Mouse (Mus musculus) G1E (cell line): ENCODE measurements around the gene Gnb3. TPM values are rescaled to one million over a fixed set of nuclear protein-coding genes. Genes with fewer than 3 reads are reported as not detected.
"Not testable (repeated sequence)": the region's sequence is repeated elsewhere in the genome, so short reads cannot be mapped to it uniquely, and the experiment has no call there.

Source experiments
- ATAC-seq: 2 replicates; pipeline ENCODE4 v1.8.0; 2016; ENCODE audit warnings: mild to moderate bottlenecking; ENCODE audit not compliant: insufficient number of reproducible peaks, poor library complexity, low FRiP score, severe bottlenecking; ENCODE audit errors: extremely low read depth
- DNase-seq: peaks from one replicate; pipeline ENCODE4 v3.0.0; 2012; ENCODE audit warnings: low spot score
- H3K27me3 ChIP-seq: 2 replicates; pipeline ENCODE4 v1.6.1; 2012; ENCODE audit warnings: mild to moderate bottlenecking, low read length, inconsistent platforms; ENCODE audit not compliant: insufficient read depth
- H3K36me3 ChIP-seq: replicated peaks from 2 replicates; pipeline ENCODE3; 2012; ENCODE audit warnings: mild to moderate bottlenecking, inconsistent platforms
- H3K4me1 ChIP-seq: 2 replicates; pipeline ENCODE4 v1.6.1; 2012; ENCODE audit warnings: low read depth, low read length, inconsistent platforms, mixed read lengths; ENCODE audit not compliant: insufficient read depth
- H3K4me3 ChIP-seq: 2 replicates; pipeline ENCODE4 v1.5.1; 2012; ENCODE audit warnings: low read depth, mild to moderate bottlenecking, inconsistent platforms, low read length, moderate library complexity, mixed read lengths
- H3K9me3 ChIP-seq: replicated peaks from 2 replicates; pipeline ENCODE4 v1.6.1; 2012; ENCODE audit warnings: inconsistent platforms
- CTCF ChIP-seq: IDR thresholded peaks from 2 replicates; pipeline ENCODE4 v1.5.1; 2012; ENCODE audit warnings: low read depth, low read length, inconsistent platforms, mixed read lengths
- GATA1 ChIP-seq: IDR thresholded peaks from 2 replicates; pipeline ENCODE4 v1.6.1; 2012; ENCODE audit warnings: borderline replicate concordance, low read length, inconsistent platforms, mixed read lengths
- GATA2 ChIP-seq: IDR thresholded peaks from 2 replicates; pipeline ENCODE4 v1.6.1; 2012; ENCODE audit warnings: low read depth, low read length, inconsistent platforms, borderline replicate concordance
- POLR2AphosphoS5 ChIP-seq: IDR thresholded peaks from 2 replicates; pipeline ENCODE4 v1.6.1; 2012; ENCODE audit warnings: low read depth, low read length, inconsistent platforms; ENCODE audit not compliant: insufficient replicate concordance
- TAL1 ChIP-seq: conservative IDR thresholded peaks from 2 replicates; pipeline ENCODE4 v1.6.1; 2012; ENCODE audit warnings: low read depth, low read length, inconsistent platforms, mixed read lengths
- polyA plus RNA-seq: library from polyadenylated mRNA; stranded (reverse); fragments of >175 nt; gene quantifications from 2 replicates; pipeline ENCODE4 v1.2.3, GENCODE M21; 2012
- total RNA-seq, 2 experiments: library from RNA; stranded (forward) in 1 of 2; stranded (reverse) in 1 of 2; fragments of 200-1000 nt in 1 of 2; fragments of >200 nt in 1 of 2; fragmentation: Nextera tagmentation in 1 of 2; gene quantifications; 2 replicates each; pipeline ENCODE4 v1.2.3; 2014 to 2017

The Gnb3 gene
- total and polyA plus RNA-seq, 3 experiments: 1.1 TPM; not detected in 2

DNA sequence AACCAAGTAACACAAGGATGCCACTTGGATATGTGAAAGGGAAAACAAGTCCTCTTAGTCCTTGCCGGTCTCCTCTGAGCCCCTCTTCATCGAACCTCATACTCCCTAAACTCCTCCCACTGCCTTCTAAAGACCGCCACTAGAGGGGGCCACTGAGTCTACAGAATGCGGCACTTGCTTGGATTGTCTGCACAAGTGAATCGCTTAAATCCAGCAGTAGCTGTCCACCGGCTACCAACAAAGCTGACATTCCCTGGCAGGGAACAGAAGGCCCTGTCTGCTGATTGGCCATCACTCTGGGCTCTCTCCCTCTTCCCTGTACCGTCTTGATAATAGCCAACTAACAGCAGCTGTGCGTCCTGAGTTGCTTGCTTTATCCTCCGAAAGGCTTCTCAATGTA, 7.2 kb upstream of the Gnb3 start:
- Histone ChIP-seq H3K9me3 (no peaks in the 10 kb centered on the region), H3K4me1 (peaks cover 2% of the 10 kb centered on the region; the same call in 1 of the 2 replicates), H3K36me3 (no peaks in the 10 kb centered on the region), H3K4me3 (no peak overlapping the region), H3K27me3 (peaks cover 51% of the 10 kb centered on the region)
- DNase-seq (peak; percentile 38), ATAC-seq (peak; percentile 63)
- peak; percentile 97 for TF ChIP-seq CTCF
- no peak for TF ChIP-seq GATA2

DNA sequence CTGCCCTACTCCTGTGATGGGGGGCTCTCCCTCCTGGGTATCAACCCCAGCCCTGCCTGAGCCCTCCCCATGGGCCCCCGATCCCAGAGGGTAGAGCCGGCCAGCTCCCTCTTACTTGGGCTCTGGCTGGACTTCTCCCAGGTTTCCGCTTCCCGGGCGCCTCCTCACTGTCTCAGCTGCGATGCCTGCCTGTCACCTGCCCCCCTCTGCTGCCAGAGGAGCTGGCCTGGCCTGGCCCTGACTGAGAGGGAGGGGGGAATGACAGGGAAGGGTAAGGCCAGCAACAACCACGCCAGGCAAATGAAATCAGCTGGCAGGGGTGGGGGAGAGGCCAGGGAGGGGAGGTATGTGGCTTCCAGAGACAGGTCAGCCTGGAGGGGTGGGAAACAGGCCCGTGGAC, 270 bp downstream of the Gnb3 start:
- H3K9me3 ChIP-seq: no peaks in the 10 kb centered on the region
- DNase-seq: no peak
- ATAC-seq: no peak
- TF ChIP-seq TAL1: no peak
- no peak for TF ChIP-seq POLR2AphosphoS5
- TF ChIP-seq GATA2: no peak
- no peak for TF ChIP-seq CTCF
- TF ChIP-seq GATA1: no peak
- peaks cover 25% of the 10 kb centered on the region for H3K36me3 ChIP-seq
- peaks cover 22% of the 10 kb centered on the region for H3K4me1 ChIP-seq
- peaks cover 45% of the 10 kb centered on the region for H3K27me3 ChIP-seq
- H3K4me3 ChIP-seq: peak overlapping the region; percentile 38; the same call in 1 of the 2 replicates

DNA sequence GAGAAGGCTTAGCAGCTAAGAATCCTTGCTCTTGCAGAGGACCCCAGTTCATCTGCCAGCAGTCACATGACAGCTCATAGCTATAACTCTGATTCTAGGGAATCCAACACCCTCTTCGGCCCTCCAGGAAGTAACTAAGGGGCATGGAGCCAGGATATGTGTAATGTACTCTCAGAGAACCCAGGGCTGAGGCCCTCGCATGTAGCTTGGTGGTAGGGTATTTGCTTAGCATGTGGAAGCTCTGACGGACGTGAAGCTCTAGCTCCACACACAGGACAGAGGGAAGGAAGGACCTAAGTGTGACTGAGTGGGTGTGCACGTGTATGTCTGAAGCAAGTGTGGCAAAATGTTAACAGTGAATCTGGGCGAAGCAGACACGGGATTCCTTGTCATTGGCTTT, 3.7 kb downstream of the Gnb3 start:
- ATAC-seq (no peak), DNase-seq (no peak)
- Histone ChIP-seq H3K36me3 (peaks cover 59% of the 10 kb centered on the region), H3K27me3 (peaks cover 28% of the 10 kb centered on the region), H3K4me1 (peaks cover 48% of the 10 kb centered on the region), H3K9me3 (no peaks in the 10 kb centered on the region), H3K4me3 (no peak overlapping the region)
- TF ChIP-seq TAL1 (no peak), POLR2AphosphoS5 (no peak), GATA2 (no peak), GATA1 (no peak), CTCF (no peak)

DNA sequence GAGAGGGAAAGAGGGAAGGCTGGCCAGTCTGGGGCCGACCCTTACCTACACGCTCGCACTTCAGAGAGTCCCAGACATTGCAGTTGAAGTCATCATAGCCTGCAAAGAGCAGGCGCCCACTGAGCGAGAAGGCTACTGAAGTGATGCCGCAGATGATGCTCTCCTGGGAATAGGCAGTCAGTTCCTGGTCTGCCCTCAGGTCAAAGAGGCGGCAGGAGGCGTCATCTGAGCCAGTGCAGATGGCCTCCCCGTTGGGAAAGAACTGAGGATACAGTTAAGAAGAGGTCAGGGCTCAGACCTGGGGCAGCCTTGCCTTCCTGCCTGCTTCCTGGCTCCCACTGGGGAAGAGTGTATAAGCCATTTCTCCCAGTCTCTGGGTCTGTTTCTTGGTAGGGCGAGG, 4.5 kb downstream of the Gnb3 start:
- no peak for ATAC-seq
- peaks cover 63% of the 10 kb centered on the region for H3K36me3 ChIP-seq
- H3K4me3 ChIP-seq: no peak overlapping the region
- peaks cover 49% of the 10 kb centered on the region for H3K4me1 ChIP-seq
- peaks cover 25% of the 10 kb centered on the region for H3K27me3 ChIP-seq
- DNase-seq: no peak
- H3K9me3 ChIP-seq: no peaks in the 10 kb centered on the region
- TF ChIP-seq GATA2 (no peak), CTCF (no peak), POLR2AphosphoS5 (no peak), TAL1 (no peak), GATA1 (no peak)

DNA sequence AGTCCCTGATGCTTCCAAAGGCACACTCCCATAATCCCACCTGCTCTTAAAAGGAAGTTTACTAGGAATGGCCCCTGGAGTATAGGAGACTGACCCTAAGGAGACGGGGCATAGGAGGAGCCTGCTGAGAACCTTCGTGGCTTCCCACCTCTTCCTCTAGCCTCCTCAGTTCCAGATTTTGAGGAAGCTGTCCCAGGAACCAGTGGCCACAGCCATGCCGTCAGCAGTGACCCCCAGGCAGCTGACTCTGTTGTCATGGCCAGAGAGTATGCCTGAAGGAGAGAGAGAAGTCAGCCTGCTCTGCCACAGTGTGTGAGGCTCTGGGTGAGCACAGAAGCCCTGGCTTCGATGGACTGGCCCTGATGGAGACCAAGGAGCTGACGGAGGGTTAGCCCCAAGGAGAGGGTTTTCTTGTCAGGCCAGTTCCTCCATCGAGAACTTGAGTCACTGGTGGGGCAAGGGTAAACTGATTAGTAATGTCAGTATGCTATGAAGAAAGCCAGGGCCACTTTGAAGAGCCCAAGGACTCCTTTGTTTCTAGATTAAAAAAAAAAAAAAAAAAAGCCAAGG, 5.5 kb downstream of the Gnb3 start:
- DNase-seq (no peak), ATAC-seq (no peak)
- no peaks in the 10 kb centered on the region for H3K9me3 ChIP-seq
- H3K4me1 ChIP-seq: peaks cover 40% of the 10 kb centered on the region
- H3K27me3 ChIP-seq: peaks cover 16% of the 10 kb centered on the region
- H3K36me3 ChIP-seq: peaks cover 63% of the 10 kb centered on the region
- no peak overlapping the region for H3K4me3 ChIP-seq
- TF ChIP-seq GATA1 (no peak), CTCF (no peak), GATA2 (no peak), POLR2AphosphoS5 (no peak), TAL1 (no peak)

DNA sequence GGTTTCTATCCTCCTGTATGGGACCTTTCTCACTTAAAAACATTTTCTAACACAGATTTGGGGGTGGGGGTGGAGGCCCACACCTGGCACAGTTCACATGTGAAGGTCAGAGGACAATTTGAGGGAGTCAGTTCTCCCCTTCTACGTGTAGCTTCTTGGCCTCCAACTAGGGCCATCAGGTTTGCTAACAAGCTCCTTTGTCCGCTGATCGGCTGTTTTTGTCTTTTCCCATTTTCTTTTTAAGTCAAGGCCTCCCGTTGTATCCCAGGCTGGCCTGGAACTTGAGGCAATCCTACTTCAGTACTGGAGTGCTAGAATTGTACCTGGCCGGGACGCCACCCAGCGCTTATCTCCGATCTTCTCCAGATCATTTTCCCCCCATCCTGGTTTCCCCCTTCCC, 8.4 kb downstream of the Gnb3 start:
- Histone ChIP-seq H3K9me3 (no peaks in the 10 kb centered on the region), H3K27me3 (no peaks in the 10 kb centered on the region), H3K4me3 (no peak overlapping the region), H3K4me1 (peaks cover 50% of the 10 kb centered on the region), H3K36me3 (peaks cover 73% of the 10 kb centered on the region)
- DNase-seq: no peak
- ATAC-seq: no peak
- TF ChIP-seq CTCF: no peak
- no peak for TF ChIP-seq GATA1
- no peak for TF ChIP-seq GATA2
- TF ChIP-seq POLR2AphosphoS5: no peak
- TF ChIP-seq TAL1: no peak

DNA sequence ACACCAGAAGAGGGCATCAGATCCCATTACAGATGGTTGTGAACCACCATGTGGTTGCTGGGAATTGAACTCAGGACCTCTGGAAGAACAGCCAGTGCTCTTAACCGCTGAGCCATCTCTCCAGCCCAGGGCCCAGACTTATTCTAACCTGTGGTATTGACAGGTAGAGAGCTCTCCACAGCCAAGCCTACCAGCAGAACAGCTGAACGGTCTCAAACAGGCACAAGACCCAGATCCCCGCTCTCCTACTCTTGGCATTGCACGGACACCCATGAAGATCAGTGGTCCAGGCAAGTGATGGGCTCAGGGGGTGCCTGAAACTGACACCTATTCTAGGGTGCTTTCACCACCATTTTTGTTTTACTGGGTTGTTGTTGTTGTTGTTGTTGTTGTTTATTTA, 8.9 kb downstream of the Gnb3 start:
- H3K27me3 ChIP-seq, H3K9me3 ChIP-seq, ATAC-seq, DNase-seq: not testable (repeated sequence)
- Histone ChIP-seq H3K4me1 (peaks cover 52% of the 10 kb centered on the region), H3K4me3 (peak overlapping the region; percentile 54; the same call in 1 of the 2 replicates), H3K36me3 (peaks cover 73% of the 10 kb centered on the region)
